Mouse (Mus musculus): ENCODE data around the gene Ccdc163. TPM values are rescaled to one million over a fixed set of nuclear protein-coding genes. Genes with fewer than 3 reads are reported as not detected.

The Ccdc163 gene
- polyA plus RNA-seq, 1 experiment = 63.0 TPM

- no peak for DNase-seq (ENCODE audit: low spot score)
Observed at GRCm38 (mm10) chr4:116780541-116780940, 72.2 kb downstream of the Ccdc163 start.

- DNase-seq (ENCODE audit: low spot score) = no peak
Observed at GRCm38 (mm10) chr4:116781366-116781765, 73.1 kb downstream of the Ccdc163 start.

GRCm38 (mm10) chr4:116782171-116782570 lies 73.9 kb downstream of the Ccdc163 start:
- DNase-seq (ENCODE audit: low spot score) = no peak

- no peak for DNase-seq (ENCODE audit: low spot score)
Observed at GRCm38 (mm10) chr4:116786587-116786986, 78.3 kb downstream of the Ccdc163 start.

GRCm38 (mm10) chr4:116787985-116788760 lies 79.9 kb downstream of the Ccdc163 start:
- no peak for DNase-seq (ENCODE audit: low spot score)

- no peak for DNase-seq (ENCODE audit: low spot score)
Observed at GRCm38 (mm10) chr4:116788956-116789355, 80.6 kb downstream of the Ccdc163 start.

- DNase-seq (ENCODE audit: low spot score) = no peak
Observed at GRCm38 (mm10) chr4:116792453-116792852, 84.1 kb downstream of the Ccdc163 start.

- DNase-seq (ENCODE audit: low spot score) = no peak
Observed at GRCm38 (mm10) chr4:116794273-116794672, 86.0 kb downstream of the Ccdc163 start.

- no peak for DNase-seq (ENCODE audit: low spot score)
Observed at GRCm38 (mm10) chr4:116796442-116797110, 88.3 kb downstream of the Ccdc163 start.

- DNase-seq (ENCODE audit: low spot score) = no peak
Observed at GRCm38 (mm10) chr4:116799901-116800300, 91.6 kb downstream of the Ccdc163 start.

Other genes with a start within 250 kb of the Ccdc163 start
- gene Mast2, start 244.3 kb upstream of the Ccdc163 start, polyA plus RNA-seq (2012; rRNA removed) = 23.6 and 29.6 TPM in 2 replicates
- 6.9 and 7.1 TPM in 2 replicates for gene Ipp, start 201.0 kb upstream of the Ccdc163 start, polyA plus RNA-seq (2012; rRNA removed)
- 9.0 and 10.6 TPM in 2 replicates for gene Tmem69, start 152.6 kb upstream of the Ccdc163 start, polyA plus RNA-seq (2012; rRNA removed)
- 54.1 and 56.4 TPM in 2 replicates for gene Gpbp1l1, start 150.9 kb upstream of the Ccdc163 start, polyA plus RNA-seq (2012; rRNA removed)
- 17.2 and 22.3 TPM in 2 replicates for gene Ccdc17, start 111.9 kb upstream of the Ccdc163 start, polyA plus RNA-seq (2012; rRNA removed)
- gene Nasp, start 80.6 kb upstream of the Ccdc163 start, polyA plus RNA-seq (2012; rRNA removed) = 10.2 and 11.7 TPM in 2 replicates
- gene Akr1a1, start 56.8 kb upstream of the Ccdc163 start, polyA plus RNA-seq (2012; rRNA removed) = 520 and 554 TPM in 2 replicates
- 456 and 471 TPM in 2 replicates for gene Prdx1, start 23.0 kb upstream of the Ccdc163 start, polyA plus RNA-seq (2012; rRNA removed)
- 16.8 and 18.0 TPM in 2 replicates for gene Mmachc, start 103 bp upstream of the Ccdc163 start, polyA plus RNA-seq (2012; rRNA removed)
- gene Tesk2, start 12.4 kb downstream of the Ccdc163 start, polyA plus RNA-seq (2012; rRNA removed) = 7.2 and 7.7 TPM in 2 replicates
- gene Toe1, start 99.1 kb downstream of the Ccdc163 start, polyA plus RNA-seq (2012; rRNA removed) = 25.8 and 31.2 TPM in 2 replicates
- gene Mutyh, start 99.2 kb downstream of the Ccdc163 start, polyA plus RNA-seq (2012; rRNA removed) = 5.0 and 6.6 TPM in 2 replicates
- 0.24 and 0.26 TPM in 2 replicates for gene Hpdl, start 113.2 kb downstream of the Ccdc163 start, polyA plus RNA-seq (2012; rRNA removed)
- gene Zswim5, start 168.9 kb downstream of the Ccdc163 start, polyA plus RNA-seq (2012; rRNA removed) = 1.2 and 1.3 TPM in 2 replicates